7 mouse cellular contexts compared by ENCODE assay signal in genomic region chr5:150118124-150118454, GRCm38 (mm10). TPM values are rescaled to one million over a fixed set of nuclear protein-coding genes. Genes with fewer than 3 reads are reported as not detected.
A peak's percentile ranks its signal among the peaks of the same experiment; 100 is the strongest.
DNase-seq lines count a peak whose midpoint lies in the region; ATAC-seq and TF ChIP-seq lines count a peak whose summit lies in the region.

No protein-coding gene starts in this region.

- ATAC-seq in lung, postnatal 0 days: no peak
- ATAC-seq in forebrain, embryonic 12.5 days (ENCODE audit: low FRiP score): peak; percentile 3; the same call in 1 of the 2 replicates
- ATAC-seq in limb, embryonic 11.5 days (ENCODE audit: insufficient number of reproducible peaks, low FRiP score, low TSS enrichment, low read depth): no peak

- 16% methylated on average over 8 of the region's 8 CpGs for WGBS in lung, postnatal 0 days
- 23% methylated on average over 8 of the region's 8 CpGs for whole genome bisulfite sequencing in forebrain, embryonic 12.5 days
- 21% methylated on average over 8 of the region's 8 CpGs for WGBS in limb, embryonic 11.5 days
- 13% methylated on average over 8 of the region's 8 CpGs for WGBS in small intestine, adult 2 months

- no peak overlapping the region for H3K9ac ChIP-seq in lung, postnatal 0 days (replicated peaks; ENCODE audit: low read depth)
- H3K9ac ChIP-seq in forebrain, embryonic 12.5 days: peak overlapping the region; percentile 57; the same call in 1 of the 2 replicates
- H3K9ac ChIP-seq in limb, embryonic 11.5 days (ENCODE audit: low read length): no peak overlapping the region

- DNase-seq in lung, postnatal 0 days (ENCODE audit: low spot score): no peak
- no peak for DNase-seq in lung, postnatal 36 days
- DNase-seq in limb, embryonic 11.5 days (ENCODE audit: low spot score): no peak
- no peak for DNase-seq in left cerebral cortex, postnatal 4 days
- no peak for DNase-seq in gastrocnemius, adult 18-20 months (ENCODE audit: low spot score)

- H3K9me3 ChIP-seq in lung, postnatal 0 days (ENCODE audit: low read length): no peaks in the 10 kb centered on the region
- no peaks in the 10 kb centered on the region for H3K9me3 ChIP-seq in forebrain, embryonic 12.5 days
- no peaks in the 10 kb centered on the region for H3K9me3 ChIP-seq in limb, embryonic 11.5 days (ENCODE audit: control insufficient read depth, low read length)

- no peaks in the 10 kb centered on the region for H3K36me3 ChIP-seq in lung, postnatal 0 days (ENCODE audit: insufficient read depth, low read length)
- no peaks in the 10 kb centered on the region for H3K36me3 ChIP-seq in forebrain, embryonic 12.5 days (replicated peaks)
- H3K36me3 ChIP-seq in limb, embryonic 11.5 days (ENCODE audit: control insufficient read depth, insufficient read depth, low read length): no peaks in the 10 kb centered on the region
- H3K36me3 ChIP-seq in small intestine, adult 2 months (ENCODE audit: control insufficient read depth, insufficient read depth, low read length): no peaks in the 10 kb centered on the region

- peak overlapping the region; percentile 88 for H3K4me2 ChIP-seq in lung, postnatal 0 days (replicated peaks; ENCODE audit: low read depth, low read length)
- H3K4me2 ChIP-seq in forebrain, embryonic 12.5 days: peak overlapping the region; percentile 67
- H3K4me2 ChIP-seq in limb, embryonic 11.5 days (ENCODE audit: low read depth, severe bottlenecking): peak overlapping the region; percentile 75

- TF ChIP-seq CTCF in lung, postnatal 0 days (IDR thresholded peaks at IDR 0.05): no peak
- no peak for TF ChIP-seq CTCF in small intestine, adult 2 months (IDR thresholded peaks at IDR 0.05; ENCODE audit: extremely low read depth, insufficient read length, insufficient replicate concordance, low read depth, low read length)

- no peak overlapping the region for H3K27ac ChIP-seq in lung, postnatal 0 days (ENCODE audit: low read length)
- H3K27ac ChIP-seq in forebrain, embryonic 12.5 days: 0 out of 2 replicates have a peak overlapping the region, but pooled peaks have one; percentile 36
- no peak overlapping the region for H3K27ac ChIP-seq in limb, embryonic 11.5 days (replicated peaks; ENCODE audit: low read depth, low read length)
- H3K27ac ChIP-seq in small intestine, adult 2 months (ENCODE audit: insufficient read depth, low read depth, low read length): no peak overlapping the region

- H3K27me3 ChIP-seq in lung, postnatal 0 days (replicated peaks; ENCODE audit: insufficient read depth, low read length): no peaks in the 10 kb centered on the region
- H3K27me3 ChIP-seq in forebrain, embryonic 12.5 days: peaks cover 5% of the 10 kb centered on the region; the same call in 1 of the 2 replicates
- H3K27me3 ChIP-seq in limb, embryonic 11.5 days (ENCODE audit: control insufficient read depth, insufficient read depth, low read length): no peaks in the 10 kb centered on the region
- no peaks in the 10 kb centered on the region for H3K27me3 ChIP-seq in small intestine, adult 2 months (ENCODE audit: control insufficient read depth, insufficient read depth, low read length)

- intact Hi-C loops in left cerebral cortex, postnatal 4 days (cut with DNase I): loop anchor here (5.0 kb wide), 1 partner anchor 34 kb away; no protein-coding TSS in a partner anchor

- no peak for TF ChIP-seq EP300 in lung, postnatal 0 days (IDR thresholded peaks at IDR 0.05)

- peak overlapping the region; percentile 57 for H3K4me3 ChIP-seq in lung, postnatal 0 days (ENCODE audit: low read depth, low read length)
- H3K4me3 ChIP-seq in forebrain, embryonic 12.5 days (replicated peaks): peak overlapping the region; percentile 75
- H3K4me3 ChIP-seq in limb, embryonic 11.5 days (ENCODE audit: low read depth, low read length): peak overlapping the region; percentile 71
- H3K4me3 ChIP-seq in small intestine, adult 2 months (ENCODE audit: low read depth, low read length): peak overlapping the region; percentile 85

- peaks cover 3% of the 10 kb centered on the region; the same call in 1 of the 2 replicates for H3K4me1 ChIP-seq in lung, postnatal 0 days (ENCODE audit: insufficient read depth, low read depth, low read length)
- H3K4me1 ChIP-seq in forebrain, embryonic 12.5 days: peaks cover 15% of the 10 kb centered on the region
- H3K4me1 ChIP-seq in limb, embryonic 11.5 days (ENCODE audit: control insufficient read depth, insufficient read depth, low read length): no peaks in the 10 kb centered on the region
- peaks cover 4% of the 10 kb centered on the region for H3K4me1 ChIP-seq in small intestine, adult 2 months (ENCODE audit: control insufficient read depth, insufficient read depth, insufficient read length, low read length)

- no peak for TF ChIP-seq POLR2A in small intestine, adult 2 months (IDR thresholded peaks at IDR 0.05; ENCODE audit: low read depth, low read length)

RNA-seq across cellular contexts. Expression of gene Fry, which starts 0.4 kb away (rescaled TPM):
- 17.2 and 20.8 TPM in 2 replicates for polyA plus RNA-seq in lung, postnatal 0 days (2015; fragmentation: Nextera tagmentation; extraction: Ambion mirVana)
- polyA plus RNA-seq in forebrain, embryonic 12.5 days (2016; fragmentation: Nextera tagmentation; extraction: Ambion mirVana): 15.2 and 18.2 TPM in 2 replicates
- polyA plus RNA-seq in limb, embryonic 11.5 days (2014; fragmentation: Nextera tagmentation; extraction: Ambion mirVana): 4.7 and 5.2 TPM in 2 replicates
- 3.5 and 5.6 TPM in 2 replicates for polyA plus RNA-seq in small intestine, adult 2 months (2012; rRNA removed)
- total RNA-seq in left cerebral cortex, postnatal 4 days (2021): 100 to 1,000 TPM; 206 to 207 TPM
- 10 to 100 TPM; 59.8 to 70.0 TPM for total RNA-seq in gastrocnemius, adult 18-20 months (2021)
